Mouse (Mus musculus) heart, embryonic 10.5 days (tissue): ENCODE measurements around the gene Bend4. TPM values are rescaled to one million over a fixed set of nuclear protein-coding genes. Genes with fewer than 3 reads are reported as not detected.

ENCODE experiments used
- DNase-seq: peaks from one replicate; pipeline ENCODE4 v3.0.0-alpha.2; 2017; ENCODE audit warnings: low spot score
- H3K27ac ChIP-seq: fragments of 300-500 bp; sonication (generic); 2 replicates; pipeline ENCODE4 v1.5.1; 2016; ENCODE audit warnings: mild to moderate bottlenecking
- H3K27me3 ChIP-seq: fragments of 300-500 bp; sonication (generic); 2 replicates; pipeline ENCODE4 v1.6.1; 2016; ENCODE audit warnings: mild to moderate bottlenecking; ENCODE audit not compliant: poor library complexity, insufficient read depth, severe bottlenecking
- H3K36me3 ChIP-seq: fragments of 300-500 bp; sonication (generic); 2 replicates; pipeline ENCODE4 v1.6.1; 2016; ENCODE audit warnings: mild to moderate bottlenecking, moderate library complexity
- H3K4me1 ChIP-seq: fragments of 300-500 bp; sonication (generic); 2 replicates; pipeline ENCODE4 v1.6.1; 2016; ENCODE audit warnings: mild to moderate bottlenecking
- H3K4me3 ChIP-seq: fragments of 300-500 bp; sonication (generic); 2 replicates; pipeline ENCODE4 v1.5.1; 2016; ENCODE audit warnings: mild to moderate bottlenecking, moderate library complexity
- H3K9me3 ChIP-seq: fragments of 300-500 bp; sonication (generic); 2 replicates; pipeline ENCODE4 v1.6.1; 2016; ENCODE audit warnings: mild to moderate bottlenecking, moderate library complexity
- WGBS: fragments of 180-500 bp; shearing (Covaris S2); methylation state at CpG from one replicate; pipeline ENCODE4 v1.1.7; 2016; 5-methylcytosine and 5-hydroxymethylcytosine counted together
- polyA plus RNA-seq: library from polyadenylated mRNA; unstranded; fragments of >200 nt; fragmentation: Nextera tagmentation; extraction: Ambion mirVana; gene quantifications from 2 replicates; pipeline ENCODE4 v1.2.1, GENCODE M21; 2016

The Bend4 gene
- polyA plus RNA-seq, 1 experiment from 2014 or later = 24.0 TPM

DNA sequence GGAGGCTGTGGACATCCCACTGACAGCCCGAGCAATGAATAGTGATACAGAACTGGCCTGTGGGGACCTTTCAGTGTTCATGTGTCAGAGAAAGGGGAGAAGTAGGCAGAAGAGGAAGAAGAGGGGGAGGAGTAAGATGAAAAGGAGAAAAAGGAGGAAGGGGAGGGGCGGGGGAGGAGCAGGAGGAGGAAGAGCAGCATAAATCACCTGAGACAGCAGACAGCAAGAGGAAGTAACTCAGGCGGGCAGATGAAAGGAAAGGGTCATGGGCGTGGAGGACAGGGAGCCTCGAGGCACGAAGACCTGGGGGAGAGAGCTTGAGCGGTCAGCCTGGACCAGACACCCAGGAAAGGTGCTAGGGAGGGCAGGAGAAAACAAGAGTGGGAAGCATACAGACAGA, 23.7 kb downstream of the Bend4 start:
- no peak overlapping the region for H3K27ac ChIP-seq
- peaks cover 54% of the 10 kb centered on the region for H3K36me3 ChIP-seq
- no peak for DNase-seq
- H3K4me3 ChIP-seq = no peak overlapping the region
- peaks cover 22% of the 10 kb centered on the region for H3K4me1 ChIP-seq
- no peaks in the 10 kb centered on the region for H3K27me3 ChIP-seq
- 77% methylated on average over 7 of the region's 7 CpGs for WGBS
- no peaks in the 10 kb centered on the region for H3K9me3 ChIP-seq

DNA sequence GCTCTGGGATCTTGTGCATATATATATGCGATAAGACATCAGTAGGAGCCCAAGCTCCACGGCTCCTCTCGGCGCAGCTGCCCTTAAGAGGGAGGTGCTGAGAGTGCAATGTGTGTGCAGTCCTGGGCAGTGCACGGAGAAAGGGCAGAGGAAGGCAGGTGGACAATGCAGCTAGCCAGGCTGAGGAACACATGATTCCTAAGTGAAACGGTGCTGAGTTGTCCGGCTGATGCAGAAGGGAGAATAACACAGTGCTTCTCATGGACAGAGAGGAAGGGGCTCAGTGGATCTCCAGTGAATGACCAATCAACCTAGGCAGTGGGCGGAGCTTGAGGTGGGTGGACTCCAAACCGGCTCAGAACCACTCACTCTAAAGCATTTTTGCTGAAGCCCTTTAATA, 26.5 kb downstream of the Bend4 start:
- WGBS = 80% methylated on average over 9 of the region's 9 CpGs
- Histone ChIP-seq H3K36me3 (peaks cover 78% of the 10 kb centered on the region), H3K27me3 (no peaks in the 10 kb centered on the region), H3K27ac (no peak overlapping the region), H3K4me3 (no peak overlapping the region), H3K9me3 (no peaks in the 10 kb centered on the region), H3K4me1 (no peaks in the 10 kb centered on the region; the same call in 1 of the 2 replicates)
- no peak for DNase-seq

DNA sequence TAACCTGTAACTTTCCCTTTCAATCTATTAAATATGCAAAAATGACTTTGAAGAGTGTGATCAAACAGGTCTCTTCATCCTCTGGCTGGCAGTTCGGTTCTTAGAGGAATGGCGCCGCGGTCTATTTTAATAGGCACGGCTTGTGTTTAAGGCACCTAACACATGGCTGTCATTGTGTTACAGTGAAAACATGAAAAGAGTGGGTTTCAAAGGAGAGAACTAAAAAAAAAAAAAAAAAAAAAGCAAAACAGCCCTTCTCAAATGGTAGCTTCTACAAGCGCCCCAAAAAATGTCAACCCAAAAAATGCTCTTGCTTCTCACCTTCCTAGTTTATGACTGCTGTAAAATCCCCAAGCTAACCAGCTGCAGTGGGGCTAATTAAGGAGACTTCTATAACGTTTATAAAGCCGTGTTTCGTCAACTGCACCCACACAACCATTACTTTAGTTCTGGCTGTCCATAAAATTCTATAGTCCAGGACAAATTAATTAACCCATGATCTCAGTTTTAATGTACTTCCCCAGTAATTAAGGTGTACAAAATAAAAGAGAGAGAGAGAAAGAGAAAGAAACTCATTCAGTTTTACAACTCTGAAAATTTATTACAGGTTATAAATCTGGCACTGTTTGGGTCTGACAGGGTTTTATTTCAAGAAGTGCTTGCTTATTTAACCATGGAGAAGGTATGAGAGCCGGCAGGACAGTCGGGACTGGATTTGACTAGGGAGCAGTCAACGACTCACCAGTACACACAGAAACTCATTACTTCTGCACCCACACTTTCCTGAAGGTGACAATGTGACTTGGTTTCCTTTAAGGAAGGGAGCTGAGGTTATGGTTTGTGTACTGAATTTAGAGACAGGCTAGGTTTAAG, 27.3 kb downstream of the Bend4 start:
- Histone ChIP-seq H3K36me3 (peaks cover 80% of the 10 kb centered on the region), H3K27ac (no peak overlapping the region), H3K4me3 (no peak overlapping the region), H3K4me1 (no peaks in the 10 kb centered on the region; the same call in 1 of the 2 replicates), H3K9me3 (no peaks in the 10 kb centered on the region), H3K27me3 (no peaks in the 10 kb centered on the region)
- WGBS = 87% methylated on average over 12 of the region's 12 CpGs
- DNase-seq = no peak

DNA sequence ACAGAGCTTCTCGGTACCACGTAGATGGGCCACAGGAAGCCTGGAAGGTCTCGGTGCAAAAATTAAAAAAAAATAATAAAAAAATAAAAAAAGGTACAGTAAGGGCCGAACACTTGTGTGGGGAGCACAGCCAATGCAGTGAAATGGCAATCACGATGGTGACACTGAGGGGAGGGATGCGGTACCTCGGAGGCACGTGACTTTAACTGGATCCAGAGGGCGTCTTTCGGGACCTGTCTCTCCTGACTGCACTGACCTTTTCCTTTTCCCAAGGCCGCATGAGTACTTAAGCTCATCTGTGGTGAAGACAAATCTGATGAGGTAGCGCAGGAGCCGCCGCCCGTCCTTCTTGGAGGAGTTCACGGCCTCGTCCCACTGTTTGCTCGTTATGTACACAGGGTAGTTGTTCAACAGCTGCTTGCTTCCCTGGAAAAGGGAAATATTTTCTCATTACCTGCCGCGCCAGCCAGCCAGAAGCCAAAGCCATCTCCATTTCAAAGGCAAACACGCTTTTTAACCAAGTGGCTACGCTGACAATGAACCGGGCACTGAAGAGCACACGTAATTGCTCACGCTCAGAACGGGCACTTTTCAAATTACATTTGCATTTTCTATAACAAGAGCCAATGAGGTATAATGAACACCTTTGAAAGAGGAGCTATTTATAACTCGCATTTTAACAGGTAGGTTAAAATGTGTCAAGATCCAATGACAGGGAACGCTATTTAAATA, 28.1 kb downstream of the Bend4 start:
- WGBS = 89% methylated on average over 28 of the region's 28 CpGs
- peaks cover 6% of the 10 kb centered on the region for H3K4me1 ChIP-seq
- peaks cover 80% of the 10 kb centered on the region for H3K36me3 ChIP-seq
- H3K27ac ChIP-seq = no peak overlapping the region
- H3K9me3 ChIP-seq = no peaks in the 10 kb centered on the region
- no peaks in the 10 kb centered on the region for H3K27me3 ChIP-seq
- no peak for DNase-seq
- H3K4me3 ChIP-seq = no peak overlapping the region

DNA sequence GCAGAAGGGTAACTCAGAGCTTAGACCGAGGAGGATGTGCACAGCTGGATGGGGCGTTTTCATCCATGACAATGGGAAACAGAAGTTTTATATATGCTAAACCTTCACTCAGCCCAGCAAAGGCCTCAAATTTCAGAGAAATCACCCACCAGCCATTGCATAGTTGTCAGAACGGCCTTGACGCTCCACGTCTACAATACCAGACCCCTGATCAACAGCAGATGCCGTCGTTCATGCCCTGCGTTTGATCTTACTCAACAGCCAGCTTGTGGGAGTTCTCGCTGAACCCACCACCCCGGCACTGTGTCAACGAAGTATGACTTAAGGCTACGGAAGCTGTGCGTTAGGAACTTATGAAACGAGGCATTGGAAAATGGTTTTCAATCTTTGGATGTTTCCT, 30.9 kb downstream of the Bend4 start:
- WGBS = 90% methylated on average over 14 of the region's 14 CpGs
- Histone ChIP-seq H3K36me3 (peaks cover 66% of the 10 kb centered on the region), H3K4me1 (peaks cover 6% of the 10 kb centered on the region; the same call in 1 of the 2 replicates), H3K9me3 (no peaks in the 10 kb centered on the region), H3K27me3 (no peaks in the 10 kb centered on the region), H3K4me3 (no peak overlapping the region), H3K27ac (no peak overlapping the region)
- no peak for DNase-seq

DNA sequence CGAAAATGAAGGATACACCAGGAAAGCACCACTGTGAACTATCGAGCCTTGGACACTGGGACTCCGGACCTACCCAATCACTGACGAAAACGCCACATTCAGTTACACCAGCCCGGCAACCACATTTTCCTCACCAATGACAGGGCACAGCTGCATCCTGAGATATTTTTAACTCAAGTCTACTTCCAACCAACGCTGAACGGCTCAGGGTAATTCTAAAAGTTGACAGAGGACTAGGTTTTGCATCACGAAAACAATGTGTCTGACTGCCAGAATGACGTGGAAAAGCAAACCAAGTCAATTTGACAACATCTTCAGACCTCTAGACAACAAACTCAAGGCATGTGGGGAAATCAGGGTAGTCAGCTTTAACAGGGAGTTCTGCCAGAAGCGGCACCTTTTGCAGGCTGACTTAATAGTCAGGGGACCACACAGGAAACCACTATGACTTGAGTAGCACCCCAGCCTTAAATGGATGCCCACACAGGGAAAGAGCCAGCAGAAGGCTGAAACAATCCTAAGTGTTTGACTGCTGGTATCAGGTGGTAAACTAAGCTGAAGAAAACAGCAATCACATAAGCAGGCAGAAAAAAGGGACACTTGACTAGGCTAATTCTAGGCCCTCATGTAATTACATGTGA, 32.8 kb downstream of the Bend4 start:
- Histone ChIP-seq H3K27ac (no peak overlapping the region), H3K4me3 (no peak overlapping the region), H3K36me3 (peaks cover 61% of the 10 kb centered on the region), H3K4me1 (peaks cover 6% of the 10 kb centered on the region; the same call in 1 of the 2 replicates), H3K27me3 (no peaks in the 10 kb centered on the region), H3K9me3 (no peaks in the 10 kb centered on the region)
- 68% methylated on average over 11 of the region's 11 CpGs for WGBS
- no peak for DNase-seq

DNA sequence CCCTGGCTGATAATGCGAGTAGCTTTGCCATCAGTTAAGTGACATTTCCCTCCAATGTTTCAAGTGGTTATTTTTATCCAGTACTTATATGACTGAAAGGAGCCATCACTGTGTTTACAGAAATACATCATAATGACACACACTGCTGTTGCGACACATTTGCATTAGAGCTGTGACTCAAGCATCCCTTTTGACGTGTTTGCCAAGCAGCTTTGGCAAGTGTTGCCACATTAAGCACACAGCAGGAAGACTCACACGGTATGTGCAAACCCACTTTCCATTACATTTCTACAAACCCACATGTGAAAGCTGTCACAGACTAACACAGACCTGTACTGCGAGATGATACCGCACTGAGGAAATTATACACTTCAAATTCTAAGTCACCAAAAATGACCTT, 34.2 kb downstream of the Bend4 start:
- peaks cover 6% of the 10 kb centered on the region; the same call in 1 of the 2 replicates for H3K4me1 ChIP-seq
- H3K9me3 ChIP-seq = no peaks in the 10 kb centered on the region
- peaks cover 48% of the 10 kb centered on the region for H3K36me3 ChIP-seq
- H3K4me3 ChIP-seq = no peak overlapping the region
- H3K27me3 ChIP-seq = no peaks in the 10 kb centered on the region
- no peak for DNase-seq
- 87% methylated on average over 6 of the region's 6 CpGs for WGBS
- H3K27ac ChIP-seq = no peak overlapping the region

DNA sequence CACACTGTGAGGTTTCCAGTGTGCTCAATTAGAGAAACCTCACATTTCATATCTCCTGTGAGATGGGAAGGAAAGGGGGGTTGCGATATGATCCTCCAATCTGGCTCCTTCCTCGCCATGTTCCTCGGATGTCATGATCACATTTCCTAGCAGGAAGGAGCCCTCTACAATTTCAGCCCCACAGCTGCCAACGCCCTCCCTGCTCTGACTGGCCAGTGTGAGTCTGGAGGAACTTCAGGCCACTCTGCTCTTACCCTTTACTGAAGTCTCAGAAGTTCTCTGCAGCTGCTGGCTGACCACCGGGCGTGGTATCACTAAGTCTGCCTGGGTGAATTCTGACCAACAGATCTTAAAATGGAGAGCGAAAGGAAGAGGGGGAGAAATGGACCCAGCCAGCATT, 45.6 kb downstream of the Bend4 start:
- Histone ChIP-seq H3K4me1 (no peaks in the 10 kb centered on the region), H3K4me3 (no peak overlapping the region)
- WGBS = 84% methylated on average over 7 of the region's 7 CpGs

DNA sequence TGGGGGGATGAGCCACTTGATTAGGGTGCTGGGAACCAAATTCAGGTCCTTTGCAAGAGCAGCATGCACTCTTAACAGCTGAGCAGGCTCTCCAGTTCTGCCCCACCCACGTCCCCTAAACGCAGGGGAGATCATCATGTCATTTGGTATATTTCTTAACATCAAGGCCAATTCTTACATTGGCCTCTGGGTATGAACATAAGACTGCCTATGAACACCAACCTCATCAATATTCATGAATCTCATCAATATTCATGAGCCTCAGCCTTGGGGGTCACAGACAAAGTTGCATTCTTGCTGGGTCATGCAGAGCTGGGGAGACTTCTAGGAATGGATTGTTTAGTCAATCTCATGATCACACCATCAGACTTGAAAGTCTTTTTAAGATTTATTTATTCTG, 46.4 kb downstream of the Bend4 start:
- no peak overlapping the region for H3K27ac ChIP-seq
- WGBS = 92% methylated on average over 2 of the region's 2 CpGs
- 0 out of 2 replicates have a peak, but pooled peaks cover 2% of the 10 kb centered on the region for H3K4me1 ChIP-seq
- DNase-seq = no peak
- no peaks in the 10 kb centered on the region for H3K9me3 ChIP-seq
- no peak overlapping the region for H3K4me3 ChIP-seq
- H3K27me3 ChIP-seq = no peaks in the 10 kb centered on the region
- peaks cover 23% of the 10 kb centered on the region for H3K36me3 ChIP-seq

More for the DNA sequence above, 45.6 kb downstream of the Bend4 start:
- DNase-seq = no peak
- peaks cover 23% of the 10 kb centered on the region for H3K36me3 ChIP-seq
- H3K27ac ChIP-seq = no peak overlapping the region
- no peaks in the 10 kb centered on the region for H3K9me3 ChIP-seq
- H3K27me3 ChIP-seq = no peaks in the 10 kb centered on the region

DNA sequence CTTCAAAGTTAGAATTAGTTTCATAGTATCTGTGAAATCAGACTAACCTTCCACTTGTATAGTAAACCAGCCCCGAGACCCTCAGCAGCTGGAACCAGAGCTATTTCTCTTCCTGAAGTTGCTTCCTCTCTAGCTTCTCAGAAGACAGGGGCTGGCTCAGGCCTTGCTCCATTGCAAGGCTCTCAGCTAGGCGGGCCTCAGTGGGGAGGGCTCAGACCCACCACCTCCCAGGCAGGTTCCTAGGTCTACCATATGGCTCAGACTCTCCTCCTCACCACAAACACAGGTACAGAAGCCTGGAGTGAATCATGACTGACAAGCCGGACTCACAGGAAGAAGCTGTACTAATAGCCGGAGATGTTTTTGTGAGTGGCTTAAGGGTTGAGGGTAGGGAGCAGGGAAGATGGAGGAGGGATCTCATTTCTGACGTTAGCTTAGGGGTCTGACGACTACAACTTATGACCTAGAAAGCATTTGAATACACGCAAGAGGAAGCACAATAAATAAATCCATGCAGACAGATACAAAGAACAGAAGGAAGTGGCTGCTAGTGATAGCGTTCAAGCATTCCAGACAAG, 51.0 kb downstream of the Bend4 start:
- Histone ChIP-seq H3K27me3 (no peaks in the 10 kb centered on the region), H3K36me3 (peaks cover 8% of the 10 kb centered on the region; the same call in 1 of the 2 replicates), H3K4me3 (no peak overlapping the region), H3K9me3 (no peaks in the 10 kb centered on the region), H3K27ac (no peak overlapping the region), H3K4me1 (0 out of 2 replicates have a peak, but pooled peaks cover 2% of the 10 kb centered on the region)
- 68% methylated on average over 8 of the region's 8 CpGs for WGBS
- no peak for DNase-seq

DNA sequence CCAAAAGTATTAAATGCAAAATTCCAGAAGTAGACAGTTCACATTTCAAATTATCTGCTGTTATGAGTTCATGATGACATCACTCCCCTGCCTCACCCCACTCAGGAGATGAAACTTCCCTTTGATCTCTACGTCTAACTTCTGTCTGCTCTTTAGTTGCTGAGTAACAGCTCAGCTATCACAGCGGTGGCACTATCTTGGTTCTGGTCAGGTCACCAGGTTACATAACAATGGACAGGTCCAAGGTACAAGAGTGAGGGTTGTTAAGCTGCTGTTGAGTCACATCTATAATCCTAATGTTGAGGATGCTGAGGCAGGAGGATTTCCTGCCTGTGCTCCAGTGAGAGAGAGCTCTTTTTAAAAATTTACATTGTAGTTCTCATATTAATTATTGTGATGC, 65.2 kb downstream of the Bend4 start:
- Histone ChIP-seq H3K27me3 (no peaks in the 10 kb centered on the region), H3K27ac (no peak overlapping the region), H3K36me3 (no peaks in the 10 kb centered on the region), H3K9me3 (no peaks in the 10 kb centered on the region), H3K4me1 (no peaks in the 10 kb centered on the region), H3K4me3 (no peak overlapping the region)
- WGBS = 58% methylated on average over 2 of the region's 2 CpGs
- no peak for DNase-seq

DNA sequence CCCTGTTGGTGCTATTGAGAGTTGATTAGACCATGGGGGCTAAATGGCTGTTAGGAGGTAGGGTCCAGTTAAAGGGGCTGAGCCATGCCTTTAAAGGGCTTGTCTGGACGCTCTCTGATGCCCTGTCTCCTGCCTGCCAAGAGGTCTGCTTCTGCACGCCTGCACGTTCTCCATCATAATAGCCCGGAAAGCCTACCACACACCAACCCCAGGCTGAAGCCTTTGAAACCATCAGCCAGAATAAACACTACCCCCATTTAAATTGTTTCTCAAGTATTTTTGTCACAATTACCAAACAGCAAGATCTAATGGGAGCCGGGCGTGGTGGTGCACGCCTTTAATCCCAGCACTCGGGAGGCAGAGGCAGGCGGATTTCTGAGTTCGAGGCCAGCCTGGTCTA, 65.8 kb downstream of the Bend4 start:
- no peaks in the 10 kb centered on the region for H3K9me3 ChIP-seq
- H3K4me1 ChIP-seq = no peaks in the 10 kb centered on the region
- H3K27me3 ChIP-seq = no peaks in the 10 kb centered on the region
- no peak overlapping the region for H3K27ac ChIP-seq
- no peaks in the 10 kb centered on the region for H3K36me3 ChIP-seq
- DNase-seq = no peak
- H3K4me3 ChIP-seq = no peak overlapping the region
- 92% methylated on average over 10 of the region's 10 CpGs for WGBS
